Mouse (Mus musculus) retina, adult 2 months (tissue): ENCODE results near the gene Pkd1.

Experiments
- DNase-seq: peaks from one replicate; pipeline ENCODE4 v3.0.0-alpha.2; 2012; ENCODE audit warnings: low read depth, low spot score

Pkd1 gene

GRCm38 (mm10) chr17:24644875-24645721, 95.5 kb downstream of the Pkd1 start:
- no peak for DNase-seq

DNA sequence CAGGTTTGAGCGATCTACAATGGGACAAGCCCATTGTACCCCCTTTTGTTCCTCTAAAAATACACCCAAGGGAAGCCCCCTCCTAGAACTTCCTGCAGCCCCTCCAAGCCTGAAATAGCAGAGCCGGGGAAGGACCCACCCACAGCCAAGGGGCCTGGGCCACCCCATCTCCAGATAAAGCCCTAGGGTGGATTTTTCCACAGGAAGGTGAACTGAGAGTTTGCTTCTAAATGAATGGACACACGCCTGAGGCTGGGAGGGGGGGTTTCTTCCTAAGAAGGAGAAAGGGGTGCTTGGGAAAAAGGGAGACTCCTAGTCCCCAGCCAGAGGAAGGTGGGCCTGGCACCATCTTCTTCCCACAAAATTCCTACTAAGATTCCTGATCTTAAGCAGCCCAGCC, 96.3 kb downstream of the Pkd1 start:
- no peak for DNase-seq
